Mouse (Mus musculus): ENCODE measurements around the gene Pim3.
A peak's percentile ranks its signal among the peaks of the same experiment; 100 is the strongest.

GRCm38 (mm10) chr15:88864270-88865030 lies 2.5 kb downstream of the Pim3 start:
- no peak for TF ChIP-seq CTCF (conservative IDR thresholded peaks at IDR 0.05; ENCODE audit: insufficient read depth, insufficient read length, low read depth, low read length)
- TF ChIP-seq POLR2A (IDR thresholded peaks at IDR 0.05; ENCODE audit: low read depth, low read length), result peak; percentile 28
